Mouse (Mus musculus) hindbrain, postnatal 0 days (tissue): ENCODE data around the gene Zic2. TPM values are rescaled to one million over a fixed set of nuclear protein-coding genes. Genes with fewer than 3 reads are reported as not detected.
A peak's percentile ranks its signal among the peaks of the same experiment; 100 is the strongest.

Source experiments
- ATAC-seq: fragments of 200-750 bp; cut with Nextera tagmentation; 2 replicates; pipeline ENCODE4 v1.8.0; 2017; ENCODE audit warnings: mild to moderate bottlenecking, moderate TSS enrichment, moderate library complexity
- DNase-seq: peaks from one replicate; pipeline ENCODE4 v3.0.0-alpha.2; 2015; ENCODE audit warnings: low spot score
- H3K27ac ChIP-seq: fragments of 300-500 bp; sonication (generic); 2 replicates; pipeline ENCODE4 v1.5.1; 2014; ENCODE audit warnings: mild to moderate bottlenecking
- H3K27me3 ChIP-seq: fragments of 300-500 bp; sonication (generic); 2 replicates; pipeline ENCODE4 v1.6.1; 2014; ENCODE audit warnings: low read length, mixed read lengths; ENCODE audit not compliant: insufficient read depth
- H3K36me3 ChIP-seq: fragments of 300-500 bp; sonication (generic); 2 replicates; pipeline ENCODE4 v1.6.1; 2014; ENCODE audit warnings: low read length, mixed read lengths; ENCODE audit not compliant: insufficient read depth
- H3K4me1 ChIP-seq: fragments of 300-500 bp; sonication (generic); 2 replicates; pipeline ENCODE4 v1.6.1; 2014; ENCODE audit warnings: antibody characterized with exemption, low read length, mixed read lengths; ENCODE audit not compliant: insufficient read depth
- H3K4me2 ChIP-seq: fragments of 300-500 bp; sonication (generic); 2 replicates; pipeline ENCODE4 v1.6.1; 2014; ENCODE audit warnings: low read depth, mild to moderate bottlenecking, low read length, moderate library complexity, mixed read lengths
- H3K4me3 ChIP-seq: fragments of 300-500 bp; sonication (generic); 2 replicates; pipeline ENCODE4 v1.5.1; 2014; ENCODE audit warnings: low read length
- H3K9ac ChIP-seq: fragments of 300-500 bp; sonication (generic); replicated peaks from 2 replicates; pipeline ENCODE4 v1.6.1; 2014; ENCODE audit warnings: mild to moderate bottlenecking, low read length, moderate library complexity, mixed read lengths
- H3K9me3 ChIP-seq: fragments of 300-500 bp; sonication (generic); 2 replicates; pipeline ENCODE4 v1.6.1; 2016; ENCODE audit warnings: low read length, mixed read lengths
- CTCF ChIP-seq: IDR thresholded peaks from 2 replicates; pipeline ENCODE4 v1.5.1; 2016; ENCODE audit warnings: antibody characterized with exemption, control low read depth, low read depth
- WGBS: fragments of 180-500 bp; shearing (Covaris S2); extraction: QIAGEN DNeasy Blood & Tissue Kit; methylation state at CpG from one replicate; pipeline ENCODE4 v1.1.7; 2014; 5-methylcytosine and 5-hydroxymethylcytosine counted together
- polyA plus RNA-seq: library from polyadenylated mRNA; unstranded; fragments of >200 nt; fragmentation: Nextera tagmentation; extraction: Ambion mirVana; gene quantifications from 2 replicates; pipeline ENCODE4 v1.2.1, GENCODE M21; 2015
- total RNA-seq: library from RNA; depleted of rRNA; stranded (reverse); fragments of >200 nt; gene quantifications from 2 replicates; pipeline ENCODE4 v1.2.3, GENCODE M21; 2014

Gene Zic2
- total and polyA plus RNA-seq, 2 experiments from 2014 or later = 35.9 to 234 TPM

GRCm38 (mm10) chr14:122484844-122485551 is 9.8 kb downstream of the Zic2 start:
- peak; percentile 72 for ATAC-seq

GRCm38 (mm10) chr14:122485635-122486181 is 10.5 kb downstream of the Zic2 start:
- ATAC-seq (no peak), DNase-seq (peak; percentile 40)
- TF ChIP-seq CTCF = no peak
- H3K36me3 ChIP-seq = no peaks in the 10 kb centered on the region
- 8% methylated on average over 12 of the region's 12 CpGs for WGBS
- no peaks in the 10 kb centered on the region for H3K4me1 ChIP-seq
- H3K9ac ChIP-seq = peak overlapping the region; percentile 89
- peak overlapping the region; percentile 89 for H3K27ac ChIP-seq
- H3K4me3 ChIP-seq = peak overlapping the region; percentile 60
- H3K9me3 ChIP-seq = no peaks in the 10 kb centered on the region
- H3K27me3 ChIP-seq = 0 out of 2 replicates have a peak, but pooled peaks cover 3% of the 10 kb centered on the region
- peak overlapping the region; percentile 68 for H3K4me2 ChIP-seq

More at GRCm38 (mm10) chr14:122484844-122485551, 9.8 kb downstream of the Zic2 start:
- H3K27me3 ChIP-seq = 0 out of 2 replicates have a peak, but pooled peaks cover 3% of the 10 kb centered on the region
- no peaks in the 10 kb centered on the region for H3K36me3 ChIP-seq
- peak overlapping the region; percentile 68 for H3K4me2 ChIP-seq
- WGBS = 9% methylated on average over 23 of the region's 24 CpGs
- H3K27ac ChIP-seq = peak overlapping the region; percentile 89
- no peaks in the 10 kb centered on the region for H3K9me3 ChIP-seq
- peak; percentile 62 for DNase-seq
- H3K4me3 ChIP-seq = peak overlapping the region; percentile 60
- H3K4me1 ChIP-seq = no peaks in the 10 kb centered on the region
- no peak for TF ChIP-seq CTCF
- peak overlapping the region; percentile 89 for H3K9ac ChIP-seq

- Histone ChIP-seq H3K4me3 (no peak overlapping the region), H3K27me3 (peaks cover 11% of the 10 kb centered on the region; the same call in 1 of the 2 replicates), H3K9me3 (no peaks in the 10 kb centered on the region), H3K27ac (peak overlapping the region; percentile 42; the same call in 1 of the 2 replicates), H3K36me3 (no peaks in the 10 kb centered on the region), H3K9ac (peak overlapping the region; percentile 89), H3K4me1 (no peaks in the 10 kb centered on the region), H3K4me2 (peak overlapping the region; percentile 68)
- DNase-seq = no peak
- no peak for ATAC-seq
- 11% methylated on average over 1 of the region's 1 CpGs for WGBS
- no peak for TF ChIP-seq CTCF
Measured at GRCm38 (mm10) chr14:122486611-122487010, 11.4 kb downstream of the Zic2 start.

GRCm38 (mm10) chr14:122487366-122487765 is 12.1 kb downstream of the Zic2 start:
- H3K4me2 ChIP-seq = peak overlapping the region; percentile 68
- WGBS = 16% methylated on average over 5 of the region's 5 CpGs

GRCm38 (mm10) chr14:122489041-122489440 is 13.8 kb downstream of the Zic2 start:
- WGBS = 2% methylated on average over 5 of the region's 5 CpGs

More at GRCm38 (mm10) chr14:122487366-122487765, 12.1 kb downstream of the Zic2 start:
- H3K27ac ChIP-seq = peak overlapping the region; percentile 69
- H3K4me1 ChIP-seq = no peaks in the 10 kb centered on the region
- H3K9ac ChIP-seq = peak overlapping the region; percentile 51
- ATAC-seq = no peak
- peak overlapping the region; percentile 21 for H3K4me3 ChIP-seq
- H3K27me3 ChIP-seq = peaks cover 13% of the 10 kb centered on the region; the same call in 1 of the 2 replicates
- no peaks in the 10 kb centered on the region for H3K36me3 ChIP-seq
- no peaks in the 10 kb centered on the region for H3K9me3 ChIP-seq
- no peak for TF ChIP-seq CTCF
- DNase-seq = peak; percentile 23

GRCm38 (mm10) chr14:122489686-122490414 is 14.6 kb downstream of the Zic2 start:
- no peaks in the 10 kb centered on the region for H3K36me3 ChIP-seq
- TF ChIP-seq CTCF = no peak
- 4% methylated on average over 12 of the region's 12 CpGs for WGBS
- peaks cover 2% of the 10 kb centered on the region; the same call in 1 of the 2 replicates for H3K9me3 ChIP-seq
- DNase-seq (peak; percentile 46), ATAC-seq (no peak)
- H3K9ac ChIP-seq = peak overlapping the region; percentile 58
- peak overlapping the region; percentile 37 for H3K4me3 ChIP-seq
- H3K27me3 ChIP-seq = peaks cover 13% of the 10 kb centered on the region; the same call in 1 of the 2 replicates
- H3K4me1 ChIP-seq = no peaks in the 10 kb centered on the region
- H3K27ac ChIP-seq = peak overlapping the region; percentile 91
- peak overlapping the region; percentile 61 for H3K4me2 ChIP-seq

More at GRCm38 (mm10) chr14:122489041-122489440, 13.8 kb downstream of the Zic2 start:
- no peak for TF ChIP-seq CTCF
- Histone ChIP-seq H3K4me2 (peak overlapping the region; percentile 61), H3K27ac (peak overlapping the region; percentile 91), H3K27me3 (peaks cover 13% of the 10 kb centered on the region; the same call in 1 of the 2 replicates), H3K36me3 (no peaks in the 10 kb centered on the region), H3K4me1 (no peaks in the 10 kb centered on the region), H3K9ac (peak overlapping the region; percentile 58), H3K9me3 (no peaks in the 10 kb centered on the region), H3K4me3 (peak overlapping the region; percentile 37; the same call in 1 of the 2 replicates)
- no peak for ATAC-seq
- DNase-seq = peak; percentile 58
